Mouse (Mus musculus): Measurements from ENCODE around the gene Fras1. TPM values are rescaled to one million over a fixed set of nuclear protein-coding genes. Genes with fewer than 3 reads are reported as not detected.

Gene Fras1
- polyA plus RNA-seq, 1 experiment from 2014 or later, result 18.2 TPM

DNA sequence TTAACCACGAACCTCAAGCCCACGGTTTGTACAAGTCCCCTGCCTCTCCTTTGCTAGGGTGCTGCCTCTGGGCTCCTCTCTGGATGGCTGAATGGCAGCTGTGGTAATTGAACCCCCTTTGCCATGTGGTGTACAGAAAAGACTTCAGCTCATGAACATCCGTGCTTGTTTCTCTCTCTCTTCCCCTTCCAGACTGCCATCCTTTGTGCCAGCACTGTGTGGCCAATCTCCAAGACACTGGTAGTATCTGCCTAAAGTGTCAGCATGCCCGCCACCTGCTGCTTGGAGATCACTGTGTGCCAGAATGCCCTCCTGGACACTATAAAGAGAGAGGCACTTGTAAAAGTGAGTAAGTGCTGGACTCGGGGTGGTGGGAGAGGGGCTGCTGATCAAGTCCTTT, 262.1 kb downstream of the Fras1 start:
- H3K9ac ChIP-seq (ENCODE audit: low read length), result no peak overlapping the region

DNA sequence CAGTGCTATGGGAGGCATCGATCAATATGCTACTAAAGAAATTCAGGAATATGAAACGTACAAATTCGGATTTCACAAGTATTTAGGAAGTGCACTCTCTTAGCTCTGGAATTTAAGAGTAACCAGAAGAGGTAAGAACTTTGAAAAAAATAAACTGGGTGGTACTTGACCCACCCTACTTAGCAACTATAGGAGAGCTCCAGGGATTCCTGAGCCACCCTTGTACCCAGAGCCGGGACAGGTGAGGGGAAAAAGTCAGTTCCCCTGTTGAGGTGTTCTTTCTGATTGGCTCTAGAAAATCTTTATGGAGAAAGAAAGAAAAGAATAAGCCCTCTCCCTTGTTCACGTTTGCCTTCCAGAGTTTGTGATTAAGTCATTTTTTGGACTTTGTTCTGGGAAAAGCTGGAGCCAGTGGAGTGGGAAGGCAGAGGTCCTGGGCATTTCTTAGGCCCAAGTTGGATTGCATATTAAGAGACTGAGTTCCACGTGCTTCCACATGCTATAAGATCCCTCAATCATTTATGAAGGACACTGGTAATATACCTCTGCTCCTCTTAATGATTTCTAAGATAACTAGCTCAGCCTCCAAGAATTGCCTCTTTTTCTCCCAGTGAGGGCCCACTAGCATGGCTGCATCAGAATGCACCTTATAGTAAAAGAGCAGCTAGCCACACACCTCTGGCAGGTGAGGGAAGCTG, 265.6 kb downstream of the Fras1 start:
- Histone ChIP-seq H3K4me2 (ENCODE audit: low read depth, low read length) (no peak overlapping the region), H3K27me3 (ENCODE audit: control insufficient read depth, insufficient read depth, low read depth, low read length) (no peaks in the 10 kb centered on the region), H3K27ac (ENCODE audit: low read length) (peak overlapping the region; percentile 5; the same call in 1 of the 2 replicates), H3K4me3 (ENCODE audit: low read length) (no peak overlapping the region), H3K9ac (ENCODE audit: low read length) (no peak overlapping the region), H3K9me3 (ENCODE audit: control insufficient read depth, low read length) (no peaks in the 10 kb centered on the region), H3K4me1 (replicated peaks; ENCODE audit: control insufficient read depth, insufficient read depth, low read length) (no peaks in the 10 kb centered on the region), H3K36me3 (ENCODE audit: control insufficient read depth, insufficient read depth, low read length) (no peaks in the 10 kb centered on the region)
- WGBS, result 66% methylated on average over 6 of the region's 6 CpGs
- peak; percentile 84 for ATAC-seq (ENCODE audit: low read depth)

More for the DNA sequence above, 262.1 kb downstream of the Fras1 start:
- Histone ChIP-seq H3K27ac (ENCODE audit: low read length) (no peak overlapping the region), H3K27me3 (ENCODE audit: control insufficient read depth, insufficient read depth, low read depth, low read length) (no peaks in the 10 kb centered on the region), H3K9me3 (ENCODE audit: control insufficient read depth, low read length) (no peaks in the 10 kb centered on the region), H3K4me1 (replicated peaks; ENCODE audit: control insufficient read depth, insufficient read depth, low read length) (no peaks in the 10 kb centered on the region), H3K4me2 (ENCODE audit: low read depth, low read length) (no peak overlapping the region), H3K4me3 (ENCODE audit: low read length) (no peak overlapping the region), H3K36me3 (ENCODE audit: control insufficient read depth, insufficient read depth, low read length) (no peaks in the 10 kb centered on the region)
- ATAC-seq (ENCODE audit: low read depth), result no peak; the same call in 1 of the 2 replicates
- WGBS, result 64% methylated on average over 5 of the region's 5 CpGs

DNA sequence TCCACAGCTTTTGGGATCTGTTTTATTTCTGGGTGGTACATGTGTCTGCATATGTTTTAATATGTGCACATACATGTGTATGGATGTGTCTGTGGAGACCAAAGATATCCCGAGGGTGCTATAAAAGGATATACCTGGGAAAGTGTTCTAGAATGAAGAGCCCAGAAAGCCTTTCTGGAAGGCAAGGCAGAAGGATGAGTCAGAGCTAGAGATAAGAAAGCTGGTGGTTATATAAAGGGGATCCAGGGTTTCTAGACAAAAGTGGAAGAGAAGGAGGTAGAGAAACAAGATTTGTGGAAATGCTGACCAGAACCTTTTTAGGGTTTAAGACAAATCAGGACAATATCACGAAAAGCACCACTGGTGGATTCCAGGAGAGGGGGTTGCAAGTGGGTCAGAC, 267.5 kb downstream of the Fras1 start:
- no peak overlapping the region for H3K4me2 ChIP-seq (ENCODE audit: low read depth, low read length)
- ATAC-seq (ENCODE audit: low read depth), result no peak

DNA sequence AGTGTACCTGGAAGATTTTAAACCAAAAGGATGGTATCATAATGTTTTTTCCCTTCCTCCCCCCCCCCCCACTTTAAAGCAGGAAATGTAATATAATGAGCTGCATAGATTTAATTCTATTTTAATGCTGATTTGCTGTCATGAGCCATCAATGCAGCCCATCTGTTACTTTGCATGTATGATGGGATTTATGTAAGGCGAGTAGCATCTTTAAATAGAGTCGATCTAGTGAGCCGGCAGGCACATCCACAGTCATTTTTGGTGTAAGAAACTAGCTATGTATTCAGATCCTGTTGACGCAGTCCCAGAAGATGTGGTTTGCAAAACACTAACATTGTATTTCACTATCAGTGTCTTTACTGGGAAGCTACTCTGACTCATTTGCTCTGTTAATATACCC, 301.9 kb downstream of the Fras1 start:
- Histone ChIP-seq H3K27me3 (ENCODE audit: control insufficient read depth, insufficient read depth, low read depth, low read length) (no peaks in the 10 kb centered on the region), H3K9me3 (ENCODE audit: control insufficient read depth, low read length) (no peaks in the 10 kb centered on the region), H3K36me3 (ENCODE audit: control insufficient read depth, insufficient read depth, low read length) (0 out of 2 replicates have a peak, but pooled peaks cover 2% of the 10 kb centered on the region), H3K9ac (ENCODE audit: low read length) (no peak overlapping the region), H3K4me1 (replicated peaks; ENCODE audit: control insufficient read depth, insufficient read depth, low read length) (no peaks in the 10 kb centered on the region), H3K4me3 (ENCODE audit: low read length) (no peak overlapping the region), H3K27ac (ENCODE audit: low read length) (no peak overlapping the region), H3K4me2 (ENCODE audit: low read depth, low read length) (no peak overlapping the region)
- WGBS, result 88% methylated on average over 4 of the region's 4 CpGs
- ATAC-seq (ENCODE audit: low read depth), result no peak

More for the DNA sequence above, 267.5 kb downstream of the Fras1 start:
- Histone ChIP-seq H3K4me1 (replicated peaks; ENCODE audit: control insufficient read depth, insufficient read depth, low read length) (no peaks in the 10 kb centered on the region), H3K4me3 (ENCODE audit: low read length) (no peak overlapping the region), H3K27ac (ENCODE audit: low read length) (no peak overlapping the region), H3K27me3 (ENCODE audit: control insufficient read depth, insufficient read depth, low read depth, low read length) (no peaks in the 10 kb centered on the region), H3K36me3 (ENCODE audit: control insufficient read depth, insufficient read depth, low read length) (no peaks in the 10 kb centered on the region), H3K9ac (ENCODE audit: low read length) (no peak overlapping the region), H3K9me3 (ENCODE audit: control insufficient read depth, low read length) (no peaks in the 10 kb centered on the region)
- 87% methylated on average over 2 of the region's 2 CpGs for WGBS

DNA sequence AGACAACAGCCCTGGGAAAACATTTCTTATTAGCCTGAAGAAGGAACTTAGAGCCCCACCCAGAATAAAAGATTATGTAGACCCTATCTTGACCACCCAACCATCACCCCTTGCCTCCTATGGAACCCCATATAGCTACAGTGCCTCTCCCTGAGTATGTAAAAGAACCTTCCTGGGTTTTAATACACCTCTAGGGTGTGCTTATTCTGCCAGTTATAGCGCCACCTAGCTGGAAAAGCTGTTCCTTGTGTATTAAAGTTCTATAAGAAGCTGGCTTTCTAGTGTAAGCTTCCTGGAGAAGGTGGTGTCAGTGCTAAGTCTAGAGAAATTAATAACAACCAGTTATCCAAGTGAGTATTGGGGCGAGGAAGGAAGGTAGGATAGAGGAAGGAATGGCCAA, 303.7 kb downstream of the Fras1 start:
- 0 out of 2 replicates have a peak, but pooled peaks cover 2% of the 10 kb centered on the region for H3K36me3 ChIP-seq (ENCODE audit: control insufficient read depth, insufficient read depth, low read length)

DNA sequence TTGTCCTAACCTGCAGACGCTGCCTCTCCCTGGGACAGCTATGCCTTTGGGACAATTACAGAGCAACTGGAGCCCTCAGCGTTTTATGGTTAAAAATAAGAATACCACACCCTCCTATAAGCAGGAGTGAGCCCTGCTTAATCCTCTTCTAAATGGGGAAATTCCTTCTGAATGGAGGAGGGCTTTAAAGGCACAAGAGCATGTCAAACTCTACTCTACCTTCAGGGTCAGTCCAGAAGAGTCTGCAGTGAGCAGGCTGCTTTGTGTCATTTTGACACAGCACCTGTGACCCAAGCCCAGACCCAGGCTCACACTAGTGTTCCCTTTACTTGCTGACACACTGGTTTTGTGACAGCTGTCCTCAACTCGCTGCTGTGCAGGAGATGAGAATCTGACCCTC, 307.3 kb downstream of the Fras1 start:
- no peak overlapping the region for H3K4me3 ChIP-seq (ENCODE audit: low read length)
- no peaks in the 10 kb centered on the region for H3K27me3 ChIP-seq (ENCODE audit: control insufficient read depth, insufficient read depth, low read depth, low read length)
- no peaks in the 10 kb centered on the region for H3K4me1 ChIP-seq (replicated peaks; ENCODE audit: control insufficient read depth, insufficient read depth, low read length)
- no peak overlapping the region for H3K9ac ChIP-seq (ENCODE audit: low read length)
- no peak overlapping the region for H3K27ac ChIP-seq (ENCODE audit: low read length)
- H3K36me3 ChIP-seq (ENCODE audit: control insufficient read depth, insufficient read depth, low read length), result peaks cover 2% of the 10 kb centered on the region; the same call in 1 of the 2 replicates
- ATAC-seq (ENCODE audit: low read depth), result no peak
- WGBS, result 70% methylated on average over 3 of the region's 3 CpGs
- H3K9me3 ChIP-seq (ENCODE audit: control insufficient read depth, low read length), result no peaks in the 10 kb centered on the region
- H3K4me2 ChIP-seq (ENCODE audit: low read depth, low read length), result no peak overlapping the region

More for the DNA sequence above, 303.7 kb downstream of the Fras1 start:
- no peaks in the 10 kb centered on the region for H3K27me3 ChIP-seq (ENCODE audit: control insufficient read depth, insufficient read depth, low read depth, low read length)
- H3K9ac ChIP-seq (ENCODE audit: low read length), result no peak overlapping the region
- H3K27ac ChIP-seq (ENCODE audit: low read length), result no peak overlapping the region
- H3K9me3 ChIP-seq (ENCODE audit: control insufficient read depth, low read length), result no peaks in the 10 kb centered on the region
- H3K4me1 ChIP-seq (replicated peaks; ENCODE audit: control insufficient read depth, insufficient read depth, low read length), result no peaks in the 10 kb centered on the region
- ATAC-seq (ENCODE audit: low read depth), result 0 out of 2 replicates have a peak, but pooled peaks have one; percentile 17
- 33% methylated on average over 2 of the region's 2 CpGs for WGBS
- H3K4me2 ChIP-seq (ENCODE audit: low read depth, low read length), result no peak overlapping the region
- no peak overlapping the region for H3K4me3 ChIP-seq (ENCODE audit: low read length)

DNA sequence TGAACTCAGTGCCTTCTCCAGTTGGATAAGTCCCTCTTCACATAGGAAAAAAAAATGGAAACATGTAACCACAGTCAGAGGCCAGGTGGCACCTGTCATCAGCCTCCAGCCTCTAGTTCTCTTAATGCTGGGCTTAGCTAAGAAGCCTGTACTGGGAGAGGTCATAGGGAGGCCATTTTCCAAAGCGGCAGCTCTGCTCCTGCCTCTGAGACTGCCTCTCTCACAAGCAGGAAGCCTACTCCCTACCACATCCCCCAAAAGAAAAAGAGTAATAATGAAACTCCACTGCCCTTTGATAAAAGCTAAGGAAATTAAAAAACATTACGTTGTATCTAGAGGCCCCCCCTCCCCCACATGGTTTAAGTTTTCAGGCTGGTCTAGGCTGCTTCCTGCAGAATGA, 309.0 kb downstream of the Fras1 start:
- H3K27me3 ChIP-seq (ENCODE audit: control insufficient read depth, insufficient read depth, low read depth, low read length), result no peaks in the 10 kb centered on the region
- no peak for ATAC-seq (ENCODE audit: low read depth)
- no peak overlapping the region for H3K4me3 ChIP-seq (ENCODE audit: low read length)
- 65% methylated on average over 2 of the region's 2 CpGs for WGBS
- no peaks in the 10 kb centered on the region for H3K9me3 ChIP-seq (ENCODE audit: control insufficient read depth, low read length)
- H3K36me3 ChIP-seq (ENCODE audit: control insufficient read depth, insufficient read depth, low read length), result peaks cover 2% of the 10 kb centered on the region; the same call in 1 of the 2 replicates
- H3K4me1 ChIP-seq (replicated peaks; ENCODE audit: control insufficient read depth, insufficient read depth, low read length), result no peaks in the 10 kb centered on the region
- H3K9ac ChIP-seq (ENCODE audit: low read length), result no peak overlapping the region
- H3K27ac ChIP-seq (ENCODE audit: low read length), result no peak overlapping the region
- H3K4me2 ChIP-seq (ENCODE audit: low read depth, low read length), result no peak overlapping the region

DNA sequence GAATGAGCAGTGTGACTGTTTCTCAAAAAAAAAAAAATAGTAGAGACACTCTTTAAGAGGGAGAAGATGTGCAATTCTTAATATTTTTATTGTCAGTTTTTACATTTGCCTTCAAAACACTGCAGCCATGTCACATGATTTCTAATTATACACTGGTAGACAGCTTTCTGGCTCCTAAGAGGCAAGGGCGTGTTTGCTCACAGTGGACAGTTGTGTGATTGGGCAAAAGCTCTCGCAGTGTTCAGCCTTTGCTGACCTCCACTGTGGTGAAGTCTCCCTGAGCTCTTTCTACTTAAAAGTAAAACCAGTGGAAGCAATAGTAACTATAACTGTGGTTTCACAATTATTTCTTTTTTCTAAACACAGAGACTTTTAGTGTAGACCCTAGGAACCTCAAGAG, 315.1 kb downstream of the Fras1 start:
- Histone ChIP-seq H3K4me1 (replicated peaks; ENCODE audit: control insufficient read depth, insufficient read depth, low read length) (no peaks in the 10 kb centered on the region), H3K9me3 (ENCODE audit: control insufficient read depth, low read length) (no peaks in the 10 kb centered on the region), H3K36me3 (ENCODE audit: control insufficient read depth, insufficient read depth, low read length) (no peaks in the 10 kb centered on the region), H3K4me3 (ENCODE audit: low read length) (no peak overlapping the region), H3K27ac (ENCODE audit: low read length) (no peak overlapping the region), H3K9ac (ENCODE audit: low read length) (no peak overlapping the region), H3K4me2 (ENCODE audit: low read depth, low read length) (no peak overlapping the region), H3K27me3 (ENCODE audit: control insufficient read depth, insufficient read depth, low read depth, low read length) (no peaks in the 10 kb centered on the region)
- 75% methylated on average over 2 of the region's 2 CpGs for WGBS
- no peak for ATAC-seq (ENCODE audit: low read depth)

DNA sequence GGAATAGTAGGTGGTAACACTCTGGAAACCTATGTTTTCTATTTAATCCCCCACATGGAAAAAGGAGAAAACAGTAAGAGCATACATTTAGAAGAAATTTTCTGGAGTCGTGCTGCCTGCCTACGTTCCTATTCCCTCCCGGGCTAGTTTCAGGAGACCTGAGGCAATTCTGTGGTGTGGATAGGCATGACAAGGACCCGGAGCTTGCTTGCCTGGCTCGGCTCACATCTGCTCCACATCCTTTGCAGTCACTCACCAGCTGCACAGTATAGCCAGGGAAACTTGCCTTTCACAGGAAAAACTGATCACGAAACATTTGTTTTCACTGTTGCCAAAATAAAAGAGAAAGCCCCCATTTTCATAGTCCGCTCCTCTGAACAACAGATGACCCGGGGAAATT, 325.2 kb downstream of the Fras1 start:
- no peak overlapping the region for H3K4me2 ChIP-seq (ENCODE audit: low read depth, low read length)
- no peaks in the 10 kb centered on the region for H3K9me3 ChIP-seq (ENCODE audit: control insufficient read depth, low read length)
- no peaks in the 10 kb centered on the region for H3K27me3 ChIP-seq (ENCODE audit: control insufficient read depth, insufficient read depth, low read depth, low read length)
- H3K9ac ChIP-seq (ENCODE audit: low read length), result no peak overlapping the region
- no peak overlapping the region for H3K27ac ChIP-seq (ENCODE audit: low read length)
- no peak for ATAC-seq (ENCODE audit: low read depth)
- H3K4me3 ChIP-seq (ENCODE audit: low read length), result no peak overlapping the region
- 66% methylated on average over 8 of the region's 8 CpGs for WGBS
- H3K36me3 ChIP-seq (ENCODE audit: control insufficient read depth, insufficient read depth, low read length), result 0 out of 2 replicates have a peak, but pooled peaks cover 6% of the 10 kb centered on the region
- no peaks in the 10 kb centered on the region for H3K4me1 ChIP-seq (replicated peaks; ENCODE audit: control insufficient read depth, insufficient read depth, low read length)

Measured in lung, embryonic 16.5 days (tissue).